Mouse (Mus musculus) frontal cortex, postnatal 14 days (tissue): ENCODE measurements around the gene Polh.

ENCODE experiments used
- DNase-seq, 2 experiments: peaks; one replicate each; pipeline ENCODE4 v3.0.0; 2022; ENCODE audit warnings: low spot score in 2 of 2

The Polh gene

GRCm38 (mm10) chr17:46132058-46132718 is 70.3 kb downstream of the Polh start:
- DNase-seq, result peak in 1 of 2 experiments; percentile 65

GRCm38 (mm10) chr17:46129741-46130498 is 72.5 kb downstream of the Polh start:
- no peak for DNase-seq

DNA sequence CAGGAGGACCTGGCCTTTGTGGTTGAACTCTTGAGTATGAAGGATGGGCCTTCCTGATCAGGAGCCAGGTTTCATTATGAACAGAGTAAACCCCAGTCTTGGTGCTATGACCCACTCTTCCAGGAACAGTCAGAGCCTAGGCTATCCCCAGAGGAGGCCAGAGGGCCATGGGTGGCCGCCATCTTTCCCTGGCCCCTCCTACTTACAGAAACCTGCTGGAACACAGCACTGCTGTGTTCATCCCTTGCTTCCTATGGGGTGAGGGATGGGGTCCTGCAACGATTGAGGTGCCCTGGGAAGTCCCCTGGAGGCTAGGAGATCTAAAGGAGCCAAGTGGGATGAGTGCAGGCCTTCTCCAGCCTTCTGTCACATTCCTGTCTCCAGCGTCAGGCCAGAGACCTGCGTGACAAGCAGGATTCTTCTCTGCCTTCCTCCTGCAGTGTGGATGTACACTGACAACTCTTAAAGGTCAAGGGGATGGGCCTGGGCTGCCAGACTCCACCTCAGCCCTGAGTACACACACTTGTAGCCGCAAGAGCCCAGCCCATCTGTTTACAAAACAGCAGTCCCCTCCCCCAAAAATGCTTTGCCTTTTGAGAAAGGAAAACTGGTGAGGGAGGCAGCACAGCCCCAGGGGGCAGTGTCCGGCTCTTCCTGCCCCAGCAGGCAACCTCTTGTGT is 74.5 kb downstream of the Polh start:
- no peak for DNase-seq

DNA sequence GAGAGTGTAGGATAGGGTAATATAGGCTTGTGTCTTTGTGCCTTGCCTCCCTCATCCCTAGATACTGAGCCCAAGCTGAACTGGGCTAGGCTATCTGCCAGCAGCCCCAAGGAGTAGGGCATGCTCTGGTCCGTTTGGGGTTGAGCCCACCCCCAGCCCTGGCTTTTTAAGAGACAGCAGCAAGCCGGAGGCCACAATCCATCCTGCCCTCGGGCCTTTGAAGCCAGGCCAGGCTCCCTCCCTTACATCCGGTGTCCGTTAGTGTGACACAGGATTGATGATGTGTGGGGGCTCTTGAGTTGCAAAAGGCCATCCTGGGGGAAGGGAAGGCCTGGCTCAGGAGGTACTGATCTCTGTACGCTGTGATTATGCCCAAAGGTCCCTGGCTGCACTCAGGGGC is 75.8 kb downstream of the Polh start:
- DNase-seq, result no peak

DNA sequence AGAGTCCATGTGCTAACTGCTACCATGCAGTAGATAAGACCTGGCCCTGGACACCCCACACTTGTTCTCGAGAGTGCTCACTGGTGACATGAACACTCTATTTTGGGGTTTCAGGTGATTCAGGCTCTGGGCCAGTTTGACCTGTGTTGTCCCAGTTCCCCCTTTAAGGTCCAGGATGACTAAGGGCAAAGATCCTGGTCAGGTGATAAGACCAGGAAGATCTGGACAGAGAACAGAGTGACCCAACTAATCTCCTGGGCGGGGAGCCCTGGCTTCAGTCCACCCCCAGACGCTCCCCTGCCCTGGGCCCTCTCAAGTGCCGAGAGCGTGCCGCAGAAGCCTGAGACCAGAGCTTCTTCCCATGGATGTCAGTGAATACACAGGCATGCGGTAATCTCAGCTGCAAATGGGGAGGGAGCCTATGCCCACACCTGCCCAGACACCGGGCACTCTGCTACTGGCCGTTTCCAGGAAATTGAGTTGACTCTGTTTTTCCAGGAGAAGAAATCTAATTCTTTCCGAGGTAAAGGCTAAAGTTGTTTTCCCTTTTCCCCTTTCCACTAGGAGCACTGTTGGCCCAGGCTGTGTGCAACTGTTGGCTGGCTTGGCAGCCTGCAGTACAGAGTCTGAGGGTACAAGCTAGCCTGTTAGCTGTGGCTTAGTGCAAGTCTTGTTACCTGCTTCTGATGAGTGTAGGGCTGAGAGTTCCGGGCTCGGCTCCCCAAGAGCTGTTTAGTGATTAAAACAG is 78.3 kb downstream of the Polh start:
- DNase-seq, result no peak

GRCm38 (mm10) chr17:46123285-46123684 is 79.2 kb downstream of the Polh start:
- no peak for DNase-seq

DNA sequence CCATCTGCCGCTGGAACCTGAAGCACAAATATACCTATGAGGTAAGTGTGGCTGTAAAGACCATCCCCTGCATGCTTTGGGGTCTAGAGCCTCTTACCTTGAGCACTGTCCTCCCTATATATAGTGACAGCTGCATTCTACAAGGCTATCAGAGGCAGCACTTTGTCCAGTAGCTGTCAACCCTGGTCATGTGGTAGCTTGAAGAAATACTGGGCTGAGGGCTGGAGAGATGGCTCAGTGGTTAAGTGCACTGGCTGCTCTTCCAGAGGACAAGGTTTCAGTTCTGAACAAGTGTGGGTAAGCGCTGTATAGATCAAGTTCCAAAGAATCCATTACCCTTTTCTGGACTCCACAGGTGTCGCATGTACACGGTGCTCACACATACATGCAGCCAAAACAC is 79.7 kb downstream of the Polh start:
- no peak for DNase-seq
